Mouse (Mus musculus): Measurements from ENCODE around the gene Dynlt1c.
"Not testable (repeated sequence)": the region's sequence is repeated elsewhere in the genome, so short reads cannot be mapped to it uniquely, and the experiment has no call there.

GRCm38 (mm10) chr17:6595776-6596497, 5.5 kb upstream of the Dynlt1c start:
- not testable (repeated sequence) for TF ChIP-seq CHD2 (IDR thresholded peaks at IDR 0.05; ENCODE audit: low read depth, low read length); HCFC1 (IDR thresholded peaks at IDR 0.05; ENCODE audit: borderline replicate concordance, insufficient read depth, low read length)
